Mouse (Mus musculus) left cerebral cortex, postnatal 14 days (tissue): ENCODE results near the gene Serpina3i. TPM values are rescaled to one million over a fixed set of nuclear protein-coding genes. Genes with fewer than 3 reads are reported as not detected.
"Not testable (repeated sequence)": the region's sequence is repeated elsewhere in the genome, so short reads cannot be mapped to it uniquely, and the experiment has no call there.

Source experiments
- DNase-seq, 2 experiments: peaks; one replicate each; pipeline ENCODE4 v3.0.0; 2021 to 2022; ENCODE audit warnings: low spot score in 2 of 2, mixed read lengths in 1 of 2
- intact Hi-C: fragments of 180-260 bp; cut with DNase I; formaldehyde crosslinking; loops from one replicate; pipeline ENCODE4 v1.15.1; 2025
- long read RNA-seq, 2 experiments: library from polyadenylated mRNA; stranded (forward); transcript quantifications; one replicate each; pipeline ENCODE4 v2.0.0; 2021
- total RNA-seq, 2 experiments: library from RNA; stranded (reverse); gene quantifications; 2 replicates each; pipeline ENCODE4 v1.2.3; 2021

The Serpina3i gene
- total RNA-seq, result not detected
- long read RNA-seq, experiment 1, result 0 reads
- long read RNA-seq, experiment 2, result 0 reads

GRCm38 (mm10) chr12:104262863-104263262 lies at the start of gene Serpina3i:
Gene Serpina3i (plus strand): TSS chr12:104263122.
- no peak for DNase-seq
- intact Hi-C loops, result no loop called here

DNA sequence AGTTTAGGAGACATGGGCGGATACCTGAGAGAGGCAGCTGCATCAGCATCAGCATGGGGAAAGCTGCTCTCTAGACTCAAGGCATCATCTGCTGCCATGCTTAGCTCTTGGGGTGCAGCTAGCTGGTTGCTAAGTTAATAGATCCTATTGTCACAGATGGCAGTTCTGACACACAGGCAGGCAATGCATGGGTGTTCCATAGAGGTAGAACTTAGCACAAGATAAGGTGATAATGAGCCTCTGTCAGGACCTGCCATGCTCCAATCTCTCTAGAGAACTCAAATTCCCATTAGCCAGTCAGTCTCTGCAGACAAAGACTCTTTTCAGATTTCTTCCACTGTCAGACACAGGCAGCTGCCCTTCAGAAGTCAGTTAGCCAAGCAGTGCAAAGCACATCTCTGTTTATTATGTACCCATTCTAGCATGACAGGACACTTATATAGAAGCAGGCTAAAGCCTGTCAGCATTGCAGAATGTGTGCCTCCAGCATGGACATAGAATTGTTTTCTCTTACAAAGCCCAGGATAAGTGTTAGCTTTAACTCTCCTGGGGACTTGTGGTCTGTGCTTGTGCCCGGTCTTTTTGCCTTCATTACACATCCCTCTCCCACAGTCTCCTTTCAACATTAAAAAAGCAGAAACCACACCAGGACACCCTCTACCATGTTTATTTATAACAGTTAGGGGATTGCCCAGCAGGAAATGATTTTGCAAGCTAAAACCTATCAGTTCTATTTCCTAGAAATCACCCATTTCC lies 49.1 kb upstream of the Serpina3i start:
- DNase-seq, result no peak
- intact Hi-C loops, result no loop called here

DNA sequence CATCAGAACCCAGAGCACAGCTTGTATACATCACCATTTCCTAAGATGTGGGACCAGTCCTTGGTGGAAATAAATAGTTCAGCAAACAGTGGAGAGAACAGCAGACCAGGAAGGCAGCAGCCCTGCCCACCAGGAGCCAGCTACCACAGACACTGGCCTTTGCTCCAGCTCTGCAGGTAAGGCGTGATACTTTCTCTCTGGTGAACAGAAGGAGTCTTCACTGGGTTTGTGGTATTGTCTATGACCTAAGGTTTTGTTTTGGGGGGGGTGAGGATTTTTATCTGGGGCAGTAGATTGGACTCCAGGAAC lies 48.5 kb upstream of the Serpina3i start, which contains the start of gene Serpina3f:
TSS of gene Serpina3f (plus strand) at position 100 of the 309 bp plus-strand sequence.
- intact Hi-C loops, result no loop called here
- DNase-seq, result no peak

- intact Hi-C loops, result no loop called here
- no peak for DNase-seq
Measured at GRCm38 (mm10) chr12:104215249-104215648, 47.7 kb upstream of the Serpina3i start.

- intact Hi-C loops, result no loop called here
Measured at GRCm38 (mm10) chr12:104221616-104222015, 41.3 kb upstream of the Serpina3i start.

DNA sequence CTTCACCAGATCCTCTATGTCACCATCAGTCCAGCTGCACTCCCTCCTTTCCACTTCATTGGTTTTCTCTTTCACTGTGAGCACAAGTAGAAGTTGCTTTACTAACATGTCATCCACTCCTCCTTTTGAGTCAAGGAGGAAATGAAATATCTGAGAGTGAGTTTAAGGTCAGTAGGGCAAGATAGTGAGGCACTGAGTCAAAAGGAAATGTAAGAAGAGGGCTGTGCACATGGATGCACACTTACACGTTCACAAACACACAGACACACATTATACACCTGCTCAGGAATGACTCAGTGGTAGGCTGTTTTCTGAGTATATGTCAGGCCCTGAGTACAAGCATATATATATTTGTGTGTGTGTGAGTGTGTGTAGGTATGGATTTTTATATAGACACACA lies 39.2 kb upstream of the Serpina3i start:
- intact Hi-C loops, result no loop called here
- DNase-seq, result no peak

More at GRCm38 (mm10) chr12:104221616-104222015, 41.3 kb upstream of the Serpina3i start:
- DNase-seq, result no peak

DNA sequence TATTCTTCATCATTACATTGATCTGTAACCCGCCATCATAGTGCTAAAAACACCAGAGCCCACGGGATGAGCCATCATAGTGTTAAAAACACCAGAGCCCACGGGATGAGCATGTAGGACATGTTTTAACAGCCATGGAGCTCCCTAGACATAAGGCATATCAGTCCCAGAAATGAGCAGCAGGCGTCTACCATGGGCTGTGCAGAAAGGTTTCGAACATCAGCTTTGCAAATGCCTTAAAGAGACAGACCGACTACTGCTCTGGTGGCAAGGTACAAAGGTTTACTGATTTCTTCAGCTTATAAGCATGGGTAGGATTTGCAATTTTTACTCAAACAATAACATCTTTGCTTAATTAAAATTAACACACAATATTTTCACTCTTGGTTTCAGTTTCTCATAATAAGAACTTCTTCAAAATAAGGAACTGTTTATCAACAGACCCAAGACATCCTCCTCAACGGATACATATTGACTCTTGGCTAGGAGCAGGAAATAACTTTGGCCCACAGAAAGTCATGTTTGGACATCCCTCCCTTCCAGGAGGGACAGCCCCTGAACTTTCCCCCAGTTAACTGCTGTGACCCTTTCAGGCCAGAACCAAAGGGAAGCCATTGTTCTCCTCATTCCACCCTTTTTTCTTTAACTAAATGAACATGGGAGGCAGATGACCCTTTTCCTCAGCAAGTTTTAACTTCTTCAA lies 38.2 kb upstream of the Serpina3i start:
- no peak for DNase-seq
- intact Hi-C loops, result no loop called here

DNA sequence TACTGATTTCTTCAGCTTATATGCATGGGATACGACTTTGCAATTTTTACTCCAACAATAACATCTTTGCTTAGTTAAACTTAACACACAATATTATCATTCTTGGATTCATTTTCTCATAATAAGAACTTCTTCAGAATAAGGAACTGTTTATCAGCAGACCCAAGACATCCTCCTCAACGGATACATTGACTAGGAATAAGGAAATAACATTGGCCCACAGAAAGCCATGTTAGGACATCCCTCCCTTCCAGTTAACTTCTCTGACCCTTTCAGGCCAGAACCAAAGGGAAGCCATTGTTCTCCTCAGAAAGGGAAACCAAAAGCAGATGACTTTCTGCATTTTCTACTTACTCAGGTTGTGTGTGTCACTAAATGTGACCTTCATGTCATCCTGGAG lies 32.2 kb upstream of the Serpina3i start:
- intact Hi-C loops, result no loop called here

GRCm38 (mm10) chr12:104235915-104236314 lies 27.0 kb upstream of the Serpina3i start, which contains the start of gene Serpina3g:
Gene Serpina3g (plus strand): TSS chr12:104236245.
- intact Hi-C loops, result no loop called here
- DNase-seq, result no peak

More for the DNA sequence above, 32.2 kb upstream of the Serpina3i start:
- DNase-seq, result no peak

DNA sequence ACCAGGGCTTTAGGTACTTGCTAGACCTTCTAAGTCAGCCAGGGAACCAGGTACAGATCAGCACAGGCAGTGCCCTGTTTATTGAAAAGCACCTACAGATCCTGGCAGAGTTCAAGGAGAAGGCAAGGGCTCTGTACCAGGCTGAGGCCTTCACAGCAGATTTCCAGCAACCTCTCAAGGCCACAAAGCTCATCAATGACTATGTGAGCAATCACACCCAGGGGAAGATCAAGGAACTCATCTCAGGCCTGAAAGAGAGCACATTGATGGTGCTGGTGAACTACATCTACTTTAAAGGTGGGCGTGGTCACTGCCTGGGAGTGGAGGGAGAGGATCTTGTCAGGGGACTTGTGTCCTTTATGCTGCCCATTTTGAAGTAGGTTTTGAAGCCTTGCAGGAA lies 24.9 kb upstream of the Serpina3i start:
- intact Hi-C loops, DNase-seq: not testable (repeated sequence)

DNA sequence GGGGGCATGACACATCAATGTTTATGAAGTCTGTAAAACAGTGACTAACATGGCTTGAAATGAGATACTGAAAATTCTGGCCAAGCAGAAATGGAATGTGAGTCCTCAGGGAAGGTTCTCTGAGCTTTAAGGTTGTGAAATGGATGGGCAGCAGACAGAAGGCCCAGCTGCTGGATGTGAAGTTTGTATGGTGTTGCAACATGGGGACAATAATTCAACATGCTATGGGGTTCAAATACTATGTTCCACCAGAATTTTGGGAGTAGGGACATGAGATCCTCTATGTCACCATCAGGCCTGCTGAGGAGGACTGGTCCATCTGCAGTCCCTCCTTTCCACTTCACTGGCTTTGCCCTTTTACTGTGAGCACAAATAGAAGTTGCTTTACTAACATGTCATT lies 19.6 kb upstream of the Serpina3i start:
- intact Hi-C loops, result no loop called here
- no peak for DNase-seq

- peak; percentile 58 to 60 for DNase-seq
- intact Hi-C loops, result loop anchor here (5.0 kb wide), 1 partner anchor 172 kb away; no protein-coding TSS in a partner anchor
Measured at GRCm38 (mm10) chr12:104245092-104245491, 17.8 kb upstream of the Serpina3i start.

- DNase-seq, result peak; percentile 28 to 32
- intact Hi-C loops, result loop anchor here (5.0 kb wide), 1 partner anchor 172 kb away; no protein-coding TSS in a partner anchor
Measured at GRCm38 (mm10) chr12:104245595-104245994, 17.3 kb upstream of the Serpina3i start.

- intact Hi-C loops, result loop anchor here (5.0 kb wide), 1 partner anchor 170 kb away; no protein-coding TSS in a partner anchor
- DNase-seq, result no peak
Measured at GRCm38 (mm10) chr12:104247553-104248002, 15.3 kb upstream of the Serpina3i start.

DNA sequence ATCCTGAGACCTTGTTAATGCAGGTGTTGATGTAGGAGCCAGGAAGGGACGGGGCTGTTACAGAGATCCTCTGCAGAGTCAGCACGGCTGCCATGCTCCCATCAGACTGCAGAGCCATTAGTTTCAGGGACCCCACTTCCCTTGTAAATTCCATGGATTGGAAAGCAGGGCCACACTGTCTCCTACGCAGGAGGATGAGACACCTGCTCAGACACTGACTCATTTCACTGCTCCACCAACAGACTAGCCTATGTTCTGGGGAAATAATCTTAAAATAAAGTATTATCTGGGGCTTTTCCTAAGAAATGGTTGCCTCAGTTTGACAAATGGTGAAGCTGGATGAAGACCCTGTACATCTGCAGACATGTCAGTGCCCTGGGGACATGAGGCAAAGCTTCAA lies 14.7 kb upstream of the Serpina3i start:
- intact Hi-C loops, result loop anchor here (5.0 kb wide), 1 partner anchor 169 kb away; no protein-coding TSS in a partner anchor
- no peak for DNase-seq

GRCm38 (mm10) chr12:104261041-104261440 lies 1.9 kb upstream of the Serpina3i start:
- intact Hi-C loops, result no loop called here
- no peak for DNase-seq

DNA sequence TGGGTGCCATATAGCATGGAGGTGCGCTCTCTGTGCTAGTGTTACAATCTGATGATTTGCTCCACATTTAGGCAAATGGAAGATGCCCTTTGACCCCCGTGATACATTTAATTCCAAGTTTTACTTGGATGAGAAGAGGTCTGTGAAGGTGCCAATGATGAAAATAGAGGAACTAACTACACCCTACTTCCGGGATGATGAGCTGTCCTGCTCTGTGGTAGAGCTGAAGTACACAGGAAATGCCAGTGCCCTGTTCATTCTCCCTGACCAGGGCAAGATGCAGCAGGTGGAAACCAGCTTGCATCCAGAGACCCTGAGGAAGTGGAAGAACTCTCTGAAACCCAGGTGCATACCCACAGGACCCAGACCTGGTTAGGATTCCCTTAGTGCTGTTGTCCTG lies 3.5 kb downstream of the Serpina3i start:
- DNase-seq, result no peak

GRCm38 (mm10) chr12:104278216-104279055 lies 15.5 kb downstream of the Serpina3i start:
- intact Hi-C loops, result no loop called here
- DNase-seq, result no peak

More for the DNA sequence above, 3.5 kb downstream of the Serpina3i start:
- intact Hi-C loops, result no loop called here

GRCm38 (mm10) chr12:104279056-104279435 lies 16.1 kb downstream of the Serpina3i start:
- intact Hi-C loops, result no loop called here
- DNase-seq, result no peak
